Mouse (Mus musculus) hindbrain, embryonic 15.5 days (tissue): ENCODE measurements around the gene Smoc1. TPM values are rescaled to one million over a fixed set of nuclear protein-coding genes. Genes with fewer than 3 reads are reported as not detected.
A peak's percentile ranks its signal among the peaks of the same experiment; 100 is the strongest.

Experiments used
- ATAC-seq: fragments of 200-750 bp; cut with Nextera tagmentation; 2 replicates; pipeline ENCODE4 v1.8.0; 2017; ENCODE audit warnings: low read depth, moderate number of reproducible peaks, moderate TSS enrichment; ENCODE audit not compliant: low FRiP score
- H3K27ac ChIP-seq: fragments of 300-500 bp; sonication (generic); replicated peaks from 2 replicates; pipeline ENCODE4 v1.5.1; 2015; ENCODE audit warnings: mild to moderate bottlenecking, inconsistent platforms
- H3K27me3 ChIP-seq: fragments of 300-500 bp; sonication (generic); 2 replicates; pipeline ENCODE4 v1.6.1; 2015; ENCODE audit warnings: control low read depth, inconsistent platforms
- H3K36me3 ChIP-seq: fragments of 300-500 bp; sonication (generic); 2 replicates; pipeline ENCODE4 v1.6.1; 2015; ENCODE audit warnings: control low read depth, inconsistent platforms
- H3K4me1 ChIP-seq: fragments of 300-500 bp; sonication (generic); replicated peaks from 2 replicates; pipeline ENCODE4 v1.6.1; 2015; ENCODE audit warnings: control low read depth, inconsistent platforms
- H3K4me2 ChIP-seq: fragments of 300-500 bp; sonication (generic); 2 replicates; pipeline ENCODE4 v1.6.1; 2015; ENCODE audit warnings: moderate library complexity, mild to moderate bottlenecking, inconsistent platforms
- H3K4me3 ChIP-seq: fragments of 300-500 bp; sonication (generic); 2 replicates; pipeline ENCODE4 v1.5.1; 2015; ENCODE audit warnings: mild to moderate bottlenecking, inconsistent platforms
- H3K9ac ChIP-seq: fragments of 300-500 bp; sonication (generic); 2 replicates; pipeline ENCODE4 v1.6.1; 2015; ENCODE audit warnings: inconsistent platforms
- H3K9me3 ChIP-seq: fragments of 300-500 bp; sonication (generic); 2 replicates; pipeline ENCODE4 v1.6.1; 2016; ENCODE audit warnings: control low read depth, inconsistent platforms
- WGBS: fragments of 180-500 bp; shearing (Covaris S2); methylation state at CpG from one replicate; pipeline ENCODE4 v1.1.7; 2015; 5-methylcytosine and 5-hydroxymethylcytosine counted together
- polyA plus RNA-seq: library from polyadenylated mRNA; unstranded; fragments of >200 nt; fragmentation: Nextera tagmentation; extraction: Ambion mirVana; gene quantifications from 2 replicates; pipeline ENCODE4 v1.2.1, GENCODE M21; 2015

Gene Smoc1
- polyA plus RNA-seq, 1 experiment from 2014 or later, result 37.7 TPM

GRCm38 (mm10) chr12:81144201-81144600 is 117.6 kb downstream of the Smoc1 start:
- H3K4me2 ChIP-seq, result no peak overlapping the region
- peaks cover 11% of the 10 kb centered on the region for H3K4me1 ChIP-seq
- WGBS, result 44% methylated on average over 10 of the region's 10 CpGs
- H3K9ac ChIP-seq, result no peak overlapping the region
- H3K27me3 ChIP-seq, result no peaks in the 10 kb centered on the region
- no peak overlapping the region for H3K4me3 ChIP-seq
- no peak overlapping the region for H3K27ac ChIP-seq
- no peaks in the 10 kb centered on the region for H3K9me3 ChIP-seq
- no peaks in the 10 kb centered on the region for H3K36me3 ChIP-seq
- no peak for ATAC-seq

DNA sequence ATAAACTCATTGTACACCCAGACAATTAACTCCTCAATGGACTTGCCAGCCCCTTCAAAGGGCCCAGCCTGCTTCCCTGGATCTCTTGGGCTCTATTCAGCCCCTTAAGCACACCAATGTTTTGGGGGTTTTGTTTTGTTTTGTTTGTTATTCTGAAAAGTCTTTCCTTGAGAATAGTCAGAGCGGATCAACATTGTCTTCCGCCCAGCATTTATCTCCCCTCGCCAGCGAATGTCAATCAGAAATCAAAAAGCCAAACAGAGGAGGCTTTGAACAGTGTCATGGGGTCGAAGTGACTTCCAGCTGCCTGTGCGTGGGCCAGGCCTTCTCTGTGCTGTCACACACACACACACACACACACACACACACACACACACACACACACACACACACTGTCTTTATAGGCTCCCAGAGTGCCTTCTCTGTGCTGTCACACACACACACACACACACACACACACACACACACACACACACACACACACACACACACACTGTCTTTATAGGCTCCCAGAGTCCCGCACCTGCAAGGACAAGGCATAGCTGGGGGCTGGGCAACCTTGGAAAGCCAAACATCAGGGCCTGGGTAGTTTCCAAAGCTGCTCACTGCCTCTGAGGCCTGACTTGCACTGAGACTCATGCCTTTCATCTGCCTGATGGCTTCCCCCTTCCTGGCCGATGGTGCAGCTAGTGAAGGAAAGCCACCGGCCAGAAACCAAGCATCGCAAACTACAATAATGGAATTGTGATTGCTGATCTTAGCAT is 120.0 kb downstream of the Smoc1 start:
- Histone ChIP-seq H3K36me3 (no peaks in the 10 kb centered on the region), H3K4me2 (no peak overlapping the region), H3K9ac (no peak overlapping the region), H3K4me1 (0 out of 2 replicates have a peak, but pooled peaks cover under 1% of the 10 kb centered on the region), H3K4me3 (no peak overlapping the region), H3K27me3 (no peaks in the 10 kb centered on the region), H3K27ac (no peak overlapping the region), H3K9me3 (no peaks in the 10 kb centered on the region)
- WGBS, result 22% methylated on average over 10 of the region's 10 CpGs
- ATAC-seq, result peak; percentile 81

DNA sequence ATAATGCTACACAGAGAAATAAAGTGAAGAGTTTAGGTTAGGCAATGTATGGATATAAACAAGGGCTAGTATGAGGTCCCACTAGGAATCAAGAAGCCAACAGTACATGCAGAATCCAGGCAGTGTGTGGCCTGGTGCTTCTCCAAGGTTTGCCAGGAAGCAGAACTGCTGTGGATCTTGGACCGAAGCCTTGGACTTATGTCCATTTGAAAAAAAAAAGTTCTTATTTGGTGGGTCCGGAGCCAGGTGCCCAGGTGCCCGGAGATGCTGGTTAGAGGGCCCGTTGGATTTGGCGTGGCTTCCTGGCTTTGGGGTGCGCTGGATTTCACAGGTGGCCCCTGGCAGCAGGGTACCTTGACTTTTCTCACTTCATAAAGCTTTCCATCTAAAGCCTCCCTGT is 121.3 kb downstream of the Smoc1 start:
- H3K9ac ChIP-seq, result no peak overlapping the region
- no peak overlapping the region for H3K27ac ChIP-seq
- no peaks in the 10 kb centered on the region for H3K36me3 ChIP-seq
- no peak overlapping the region for H3K4me3 ChIP-seq
- no peaks in the 10 kb centered on the region for H3K9me3 ChIP-seq
- no peak overlapping the region for H3K4me2 ChIP-seq
- WGBS, result 93% methylated on average over 6 of the region's 6 CpGs
- ATAC-seq, result no peak
- no peaks in the 10 kb centered on the region for H3K4me1 ChIP-seq
- H3K27me3 ChIP-seq, result no peaks in the 10 kb centered on the region

GRCm38 (mm10) chr12:81150917-81151316 is 124.3 kb downstream of the Smoc1 start:
- Histone ChIP-seq H3K9me3 (no peaks in the 10 kb centered on the region), H3K4me3 (no peak overlapping the region), H3K4me1 (no peaks in the 10 kb centered on the region), H3K27ac (no peak overlapping the region), H3K9ac (no peak overlapping the region), H3K4me2 (no peak overlapping the region), H3K36me3 (no peaks in the 10 kb centered on the region), H3K27me3 (no peaks in the 10 kb centered on the region)
- 84% methylated on average over 5 of the region's 5 CpGs for WGBS
- ATAC-seq, result no peak

- Histone ChIP-seq H3K4me2 (no peak overlapping the region), H3K4me1 (no peaks in the 10 kb centered on the region), H3K27me3 (no peaks in the 10 kb centered on the region), H3K9me3 (no peaks in the 10 kb centered on the region), H3K27ac (no peak overlapping the region), H3K4me3 (no peak overlapping the region), H3K9ac (no peak overlapping the region), H3K36me3 (no peaks in the 10 kb centered on the region)
- ATAC-seq, result no peak
- WGBS, result 69% methylated on average over 2 of the region's 2 CpGs
These were observed 125.5 kb downstream of the Smoc1 start for GRCm38 (mm10) chr12:81152082-81152481.

DNA sequence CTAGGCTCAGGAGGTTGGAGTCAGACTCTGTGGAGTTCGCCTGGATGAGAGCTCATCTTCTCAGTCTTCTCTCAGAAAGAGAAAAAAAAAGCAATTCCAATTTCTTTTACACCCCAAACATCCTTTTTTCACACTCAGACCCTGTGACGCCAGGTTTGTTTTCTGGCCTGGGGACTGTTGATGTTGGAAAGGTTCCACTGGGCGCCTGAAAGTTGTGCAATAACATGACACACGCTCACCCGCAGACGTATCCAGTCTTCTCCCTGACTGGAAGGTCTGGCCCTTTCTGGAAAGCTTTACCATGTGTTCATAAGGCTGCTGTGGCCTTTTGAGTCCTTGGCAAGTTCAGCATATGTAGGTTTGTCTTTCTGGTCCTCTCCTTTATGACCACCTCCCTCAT is 129.1 kb downstream of the Smoc1 start:
- WGBS, result 93% methylated on average over 6 of the region's 6 CpGs
- Histone ChIP-seq H3K4me2 (no peak overlapping the region), H3K36me3 (no peaks in the 10 kb centered on the region), H3K9me3 (no peaks in the 10 kb centered on the region), H3K27me3 (no peaks in the 10 kb centered on the region), H3K9ac (no peak overlapping the region), H3K27ac (no peak overlapping the region), H3K4me3 (no peak overlapping the region), H3K4me1 (no peaks in the 10 kb centered on the region)
- no peak for ATAC-seq

DNA sequence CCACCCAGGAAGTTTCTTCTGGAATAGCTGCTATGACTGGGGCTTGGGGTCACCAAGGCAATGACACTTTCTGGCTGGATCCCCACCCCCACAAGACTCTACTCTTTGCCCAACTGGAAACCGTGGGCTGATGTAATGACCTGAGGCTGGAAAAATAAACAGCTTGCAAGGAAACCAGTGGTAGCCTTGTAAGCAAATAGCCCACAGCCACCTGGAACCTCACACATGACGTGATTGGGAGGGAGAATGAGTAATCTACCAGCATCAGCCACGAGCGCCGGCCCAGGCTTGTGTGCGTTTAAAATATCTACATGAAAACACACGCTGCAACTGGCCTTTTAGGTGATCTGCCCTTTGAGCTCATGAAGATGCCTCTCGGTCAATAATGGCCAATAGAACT is 130.2 kb downstream of the Smoc1 start:
- no peaks in the 10 kb centered on the region for H3K36me3 ChIP-seq
- H3K9me3 ChIP-seq, result no peaks in the 10 kb centered on the region
- no peak for ATAC-seq
- no peak overlapping the region for H3K27ac ChIP-seq
- no peak overlapping the region for H3K4me3 ChIP-seq
- no peaks in the 10 kb centered on the region for H3K4me1 ChIP-seq
- WGBS, result 84% methylated on average over 8 of the region's 8 CpGs
- H3K9ac ChIP-seq, result no peak overlapping the region
- no peak overlapping the region for H3K4me2 ChIP-seq
- no peaks in the 10 kb centered on the region for H3K27me3 ChIP-seq

DNA sequence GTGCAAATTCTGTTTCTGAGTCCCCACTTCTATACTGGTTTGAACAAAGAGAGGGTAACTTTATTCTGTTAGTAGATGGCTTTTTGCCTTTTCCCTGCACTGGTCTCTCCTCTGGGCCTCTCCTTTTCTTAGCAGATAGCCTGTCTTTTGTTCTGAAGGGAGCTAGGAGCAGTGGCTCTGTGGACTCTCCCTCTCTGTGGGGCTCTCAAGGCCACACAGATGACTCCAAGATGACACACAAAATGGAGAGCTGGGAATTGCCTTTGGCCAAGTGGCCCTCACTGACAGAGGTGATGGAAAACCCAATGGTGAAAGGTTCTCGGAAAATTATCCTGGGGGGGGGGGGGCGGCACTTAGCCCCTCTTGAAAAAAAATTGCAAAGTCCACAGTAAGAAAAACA is 133.3 kb downstream of the Smoc1 start:
- H3K27ac ChIP-seq, result no peak overlapping the region
- 83% methylated on average over 2 of the region's 2 CpGs for whole genome bisulfite sequencing
- no peak for ATAC-seq
- H3K9me3 ChIP-seq, result no peaks in the 10 kb centered on the region
- H3K4me3 ChIP-seq, result no peak overlapping the region
- no peaks in the 10 kb centered on the region for H3K27me3 ChIP-seq
- H3K9ac ChIP-seq, result no peak overlapping the region
- no peak overlapping the region for H3K4me2 ChIP-seq
- H3K4me1 ChIP-seq, result no peaks in the 10 kb centered on the region
- H3K36me3 ChIP-seq, result no peaks in the 10 kb centered on the region

- no peak overlapping the region for H3K27ac ChIP-seq
- no peak overlapping the region for H3K9ac ChIP-seq
- no peaks in the 10 kb centered on the region for H3K36me3 ChIP-seq
- no peaks in the 10 kb centered on the region for H3K9me3 ChIP-seq
- ATAC-seq, result no peak
- WGBS, result 66% methylated on average over 3 of the region's 3 CpGs
- H3K4me2 ChIP-seq, result no peak overlapping the region
- no peaks in the 10 kb centered on the region for H3K4me1 ChIP-seq
- no peak overlapping the region for H3K4me3 ChIP-seq
- no peaks in the 10 kb centered on the region for H3K27me3 ChIP-seq
These were observed 133.8 kb downstream of the Smoc1 start for GRCm38 (mm10) chr12:81160425-81160824.

DNA sequence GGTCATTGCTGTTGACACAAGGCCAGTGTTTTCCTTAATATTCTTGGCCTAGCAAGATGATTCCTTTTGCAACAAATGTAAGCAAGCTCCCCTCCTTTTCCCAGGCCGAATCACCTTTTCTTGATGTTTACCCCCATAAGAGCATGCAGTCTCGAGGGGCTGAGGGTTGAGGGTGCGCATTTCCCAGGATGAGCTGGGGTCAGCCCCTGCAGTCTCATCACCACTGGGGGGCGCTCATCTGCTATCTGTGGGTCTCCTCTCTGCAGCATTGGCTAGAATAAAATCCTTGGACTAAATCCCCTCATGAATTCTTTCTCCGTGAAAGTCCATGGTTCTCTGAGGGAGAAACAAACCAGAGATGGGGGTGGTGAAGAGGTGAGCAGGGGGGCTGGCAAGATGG is 134.2 kb downstream of the Smoc1 start:
- Histone ChIP-seq H3K9me3 (no peaks in the 10 kb centered on the region), H3K9ac (no peak overlapping the region), H3K4me1 (peaks cover 3% of the 10 kb centered on the region), H3K27me3 (no peaks in the 10 kb centered on the region), H3K27ac (no peak overlapping the region), H3K4me2 (no peak overlapping the region), H3K36me3 (no peaks in the 10 kb centered on the region), H3K4me3 (no peak overlapping the region)
- no peak for ATAC-seq
- 63% methylated on average over 5 of the region's 5 CpGs for whole genome bisulfite sequencing

- no peak overlapping the region for H3K4me2 ChIP-seq
- no peak for ATAC-seq
- no peaks in the 10 kb centered on the region for H3K36me3 ChIP-seq
- H3K4me1 ChIP-seq, result peaks cover 8% of the 10 kb centered on the region
- no peaks in the 10 kb centered on the region for H3K27me3 ChIP-seq
- H3K9me3 ChIP-seq, result no peaks in the 10 kb centered on the region
- no peak overlapping the region for H3K9ac ChIP-seq
- H3K27ac ChIP-seq, result no peak overlapping the region
- 86% methylated on average over 2 of the region's 2 CpGs for WGBS
- H3K4me3 ChIP-seq, result no peak overlapping the region
These were observed 134.7 kb downstream of the Smoc1 start for GRCm38 (mm10) chr12:81161282-81161681.

GRCm38 (mm10) chr12:81163131-81163530 is 136.5 kb downstream of the Smoc1 start:
- WGBS, result 86% methylated on average over 3 of the region's 3 CpGs
- Histone ChIP-seq H3K9ac (no peak overlapping the region), H3K9me3 (no peaks in the 10 kb centered on the region), H3K27ac (no peak overlapping the region), H3K27me3 (no peaks in the 10 kb centered on the region), H3K36me3 (no peaks in the 10 kb centered on the region), H3K4me1 (peaks cover 17% of the 10 kb centered on the region), H3K4me3 (no peak overlapping the region), H3K4me2 (no peak overlapping the region)
- no peak for ATAC-seq

DNA sequence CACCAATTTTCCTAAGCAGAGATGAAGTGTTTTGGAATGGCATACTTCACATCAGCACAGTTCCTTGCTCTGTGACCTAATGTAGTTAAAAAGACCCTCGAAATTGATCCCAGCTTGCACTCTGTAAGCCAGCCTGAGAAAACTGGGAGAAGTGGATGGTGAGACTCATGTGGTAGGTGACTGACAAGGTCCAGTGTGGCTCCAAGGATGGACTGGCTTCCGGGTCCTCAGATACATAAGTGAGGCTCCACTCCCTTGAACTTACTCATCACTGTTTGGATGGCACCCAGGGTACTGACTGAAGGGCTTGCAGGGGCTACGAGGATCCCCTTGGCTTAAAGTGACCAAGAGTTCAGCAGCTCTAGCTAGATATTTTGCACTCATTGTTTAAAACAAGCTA is 137.0 kb downstream of the Smoc1 start:
- Histone ChIP-seq H3K36me3 (no peaks in the 10 kb centered on the region), H3K9ac (no peak overlapping the region), H3K4me3 (no peak overlapping the region), H3K27me3 (no peaks in the 10 kb centered on the region), H3K27ac (no peak overlapping the region), H3K9me3 (no peaks in the 10 kb centered on the region), H3K4me2 (no peak overlapping the region), H3K4me1 (peaks cover 17% of the 10 kb centered on the region)
- WGBS, result 95% methylated on average over 3 of the region's 3 CpGs
- no peak for ATAC-seq
